Mouse (Mus musculus): ENCODE data around the gene Acap2. TPM values are rescaled to one million over a fixed set of nuclear protein-coding genes. Genes with fewer than 3 reads are reported as not detected.

Gene Acap2
- polyA plus RNA-seq, 1 experiment from 2014 or later, result 26.3 TPM

GRCm38 (mm10) chr16:31081125-31081664 is 119.8 kb downstream of the Acap2 start, which contains the start of gene Xxylt1:
TSS of gene Xxylt1 (minus strand) at chr16:31081432.
- H3K36me3 ChIP-seq (ENCODE audit: control insufficient read depth, insufficient read depth, low read length), result no peaks in the 10 kb centered on the region
- 0% methylated on average over 20 of the region's 54 CpGs for WGBS
- DNase-seq (ENCODE audit: low spot score), result peak; percentile 98
- H3K4me2 ChIP-seq (ENCODE audit: low read depth, low read length), result peak within 1 kb of the TSS; percentile 98
- peak within 1 kb of the TSS; percentile 89 for H3K27ac ChIP-seq (replicated peaks; ENCODE audit: low read depth, low read length)
- no peaks in the 10 kb centered on the region for H3K9me3 ChIP-seq (ENCODE audit: control insufficient read depth, low read length)
- no peaks in the 10 kb centered on the region for H3K27me3 ChIP-seq (replicated peaks; ENCODE audit: control insufficient read depth, insufficient read depth, low read length)
- H3K4me1 ChIP-seq (ENCODE audit: control insufficient read depth, insufficient read depth, low read length), result peaks cover 9% of the 10 kb centered on the region
- peak; percentile 99 for ATAC-seq (ENCODE audit: low read depth)
- H3K9ac ChIP-seq (ENCODE audit: low read depth, low read length), result peak within 1 kb of the TSS; percentile 74
- H3K4me3 ChIP-seq (ENCODE audit: low read depth, low read length), result peak within 1 kb of the TSS; percentile 80

- under 1% methylated on average over 23 of the region's 36 CpGs for WGBS
- peak overlapping the region; percentile 74 for H3K9ac ChIP-seq (ENCODE audit: low read depth, low read length)
- peak; percentile 71 for ATAC-seq (ENCODE audit: low read depth)
Measured at GRCm38 (mm10) chr16:31080573-31081051, 120.4 kb downstream of the Acap2 start.

GRCm38 (mm10) chr16:31077396-31077795 is 123.6 kb downstream of the Acap2 start:
- ATAC-seq (ENCODE audit: low read depth) (no peak), DNase-seq (ENCODE audit: low spot score) (no peak)
- H3K4me3 ChIP-seq (ENCODE audit: low read depth, low read length), result no peak overlapping the region
- no peak overlapping the region for H3K9ac ChIP-seq (ENCODE audit: low read depth, low read length)
- WGBS, result 94% methylated on average over 5 of the region's 5 CpGs
- H3K27me3 ChIP-seq (replicated peaks; ENCODE audit: control insufficient read depth, insufficient read depth, low read length), result no peaks in the 10 kb centered on the region
- H3K9me3 ChIP-seq (ENCODE audit: control insufficient read depth, low read length), result no peaks in the 10 kb centered on the region
- H3K4me1 ChIP-seq (ENCODE audit: control insufficient read depth, insufficient read depth, low read length), result peaks cover 9% of the 10 kb centered on the region
- H3K36me3 ChIP-seq (ENCODE audit: control insufficient read depth, insufficient read depth, low read length), result no peaks in the 10 kb centered on the region
- H3K27ac ChIP-seq (replicated peaks; ENCODE audit: low read depth, low read length), result no peak overlapping the region
- no peak overlapping the region for H3K4me2 ChIP-seq (ENCODE audit: low read depth, low read length)

More at GRCm38 (mm10) chr16:31080573-31081051, 120.4 kb downstream of the Acap2 start:
- H3K9me3 ChIP-seq (ENCODE audit: control insufficient read depth, low read length), result no peaks in the 10 kb centered on the region
- no peaks in the 10 kb centered on the region for H3K27me3 ChIP-seq (replicated peaks; ENCODE audit: control insufficient read depth, insufficient read depth, low read length)
- DNase-seq (ENCODE audit: low spot score), result peak; percentile 89
- H3K27ac ChIP-seq (replicated peaks; ENCODE audit: low read depth, low read length), result peak overlapping the region; percentile 89
- peaks cover 9% of the 10 kb centered on the region for H3K4me1 ChIP-seq (ENCODE audit: control insufficient read depth, insufficient read depth, low read length)
- H3K36me3 ChIP-seq (ENCODE audit: control insufficient read depth, insufficient read depth, low read length), result no peaks in the 10 kb centered on the region
- peak overlapping the region; percentile 98 for H3K4me2 ChIP-seq (ENCODE audit: low read depth, low read length)
- H3K4me3 ChIP-seq (ENCODE audit: low read depth, low read length), result peak overlapping the region; percentile 80

GRCm38 (mm10) chr16:31076436-31076835 is 124.6 kb downstream of the Acap2 start:
- H3K9ac ChIP-seq (ENCODE audit: low read depth, low read length), result no peak overlapping the region
- DNase-seq (ENCODE audit: low spot score) (no peak), ATAC-seq (ENCODE audit: low read depth) (no peak)
- no peaks in the 10 kb centered on the region for H3K27me3 ChIP-seq (replicated peaks; ENCODE audit: control insufficient read depth, insufficient read depth, low read length)
- H3K36me3 ChIP-seq (ENCODE audit: control insufficient read depth, insufficient read depth, low read length), result no peaks in the 10 kb centered on the region
- H3K4me1 ChIP-seq (ENCODE audit: control insufficient read depth, insufficient read depth, low read length), result peaks cover 9% of the 10 kb centered on the region
- WGBS, result 64% methylated on average over 8 of the region's 8 CpGs
- no peak overlapping the region for H3K27ac ChIP-seq (replicated peaks; ENCODE audit: low read depth, low read length)
- no peak overlapping the region for H3K4me2 ChIP-seq (ENCODE audit: low read depth, low read length)
- no peaks in the 10 kb centered on the region for H3K9me3 ChIP-seq (ENCODE audit: control insufficient read depth, low read length)
- H3K4me3 ChIP-seq (ENCODE audit: low read depth, low read length), result no peak overlapping the region

GRCm38 (mm10) chr16:31074324-31074908 is 126.6 kb downstream of the Acap2 start:
- Histone ChIP-seq H3K36me3 (ENCODE audit: control insufficient read depth, insufficient read depth, low read length) (no peaks in the 10 kb centered on the region), H3K27ac (replicated peaks; ENCODE audit: low read depth, low read length) (no peak overlapping the region), H3K27me3 (replicated peaks; ENCODE audit: control insufficient read depth, insufficient read depth, low read length) (no peaks in the 10 kb centered on the region), H3K4me3 (ENCODE audit: low read depth, low read length) (no peak overlapping the region), H3K9me3 (ENCODE audit: control insufficient read depth, low read length) (no peaks in the 10 kb centered on the region), H3K4me1 (ENCODE audit: control insufficient read depth, insufficient read depth, low read length) (no peaks in the 10 kb centered on the region; the same call in 1 of the 2 replicates), H3K9ac (ENCODE audit: low read depth, low read length) (no peak overlapping the region), H3K4me2 (ENCODE audit: low read depth, low read length) (no peak overlapping the region)
- 62% methylated on average over 3 of the region's 3 CpGs for WGBS
- no peak for ATAC-seq (ENCODE audit: low read depth)
- no peak for DNase-seq (ENCODE audit: low spot score)

- Histone ChIP-seq H3K9ac (ENCODE audit: low read depth, low read length) (no peak overlapping the region), H3K36me3 (ENCODE audit: control insufficient read depth, insufficient read depth, low read length) (no peaks in the 10 kb centered on the region), H3K4me3 (ENCODE audit: low read depth, low read length) (no peak overlapping the region), H3K4me2 (ENCODE audit: low read depth, low read length) (no peak overlapping the region), H3K27me3 (replicated peaks; ENCODE audit: control insufficient read depth, insufficient read depth, low read length) (no peaks in the 10 kb centered on the region), H3K9me3 (ENCODE audit: control insufficient read depth, low read length) (no peaks in the 10 kb centered on the region), H3K4me1 (ENCODE audit: control insufficient read depth, insufficient read depth, low read length) (peaks cover 4% of the 10 kb centered on the region; the same call in 1 of the 2 replicates), H3K27ac (replicated peaks; ENCODE audit: low read depth, low read length) (no peak overlapping the region)
- no peak for DNase-seq (ENCODE audit: low spot score)
- ATAC-seq (ENCODE audit: low read depth), result no peak
- 79% methylated on average over 6 of the region's 6 CpGs for WGBS
Measured at GRCm38 (mm10) chr16:31071731-31072130, 129.3 kb downstream of the Acap2 start.

GRCm38 (mm10) chr16:31070358-31071133 is 130.5 kb downstream of the Acap2 start:
- Histone ChIP-seq H3K4me2 (ENCODE audit: low read depth, low read length) (peak overlapping the region; percentile 45; the same call in 1 of the 2 replicates), H3K9me3 (ENCODE audit: control insufficient read depth, low read length) (no peaks in the 10 kb centered on the region), H3K4me3 (ENCODE audit: low read depth, low read length) (0 out of 2 replicates have a peak overlapping the region, but pooled peaks have one; percentile 5), H3K36me3 (ENCODE audit: control insufficient read depth, insufficient read depth, low read length) (no peaks in the 10 kb centered on the region), H3K27ac (replicated peaks; ENCODE audit: low read depth, low read length) (no peak overlapping the region), H3K4me1 (ENCODE audit: control insufficient read depth, insufficient read depth, low read length) (0 out of 2 replicates have a peak, but pooled peaks cover 10% of the 10 kb centered on the region), H3K27me3 (replicated peaks; ENCODE audit: control insufficient read depth, insufficient read depth, low read length) (no peaks in the 10 kb centered on the region), H3K9ac (ENCODE audit: low read depth, low read length) (peak overlapping the region; percentile 45; the same call in 1 of the 2 replicates)
- DNase-seq (ENCODE audit: low spot score) (peak; percentile 83), ATAC-seq (ENCODE audit: low read depth) (peak; percentile 82)
- WGBS, result 20% methylated on average over 18 of the region's 21 CpGs

- no peaks in the 10 kb centered on the region for H3K27me3 ChIP-seq (replicated peaks; ENCODE audit: control insufficient read depth, insufficient read depth, low read length)
- no peak overlapping the region for H3K4me3 ChIP-seq (ENCODE audit: low read depth, low read length)
- DNase-seq (ENCODE audit: low spot score) (no peak), ATAC-seq (ENCODE audit: low read depth) (no peak)
- H3K9me3 ChIP-seq (ENCODE audit: control insufficient read depth, low read length), result no peaks in the 10 kb centered on the region
- H3K9ac ChIP-seq (ENCODE audit: low read depth, low read length), result no peak overlapping the region
- H3K27ac ChIP-seq (replicated peaks; ENCODE audit: low read depth, low read length), result no peak overlapping the region
- 78% methylated on average over 14 of the region's 14 CpGs for WGBS
- no peaks in the 10 kb centered on the region for H3K36me3 ChIP-seq (ENCODE audit: control insufficient read depth, insufficient read depth, low read length)
- no peak overlapping the region for H3K4me2 ChIP-seq (ENCODE audit: low read depth, low read length)
- 0 out of 2 replicates have a peak, but pooled peaks cover 10% of the 10 kb centered on the region for H3K4me1 ChIP-seq (ENCODE audit: control insufficient read depth, insufficient read depth, low read length)
Measured at GRCm38 (mm10) chr16:31069211-31070166, 131.6 kb downstream of the Acap2 start.
